Mouse (Mus musculus) embryonic facial prominence, embryonic 14.5 days (tissue): ENCODE results near the gene Camta1. TPM values are rescaled to one million over a fixed set of nuclear protein-coding genes. Genes with fewer than 3 reads are reported as not detected.

Source experiments
- ATAC-seq: fragments of 200-750 bp; cut with Nextera tagmentation; 2 replicates; pipeline ENCODE4 v1.8.0; 2017; ENCODE audit warnings: low read depth, moderate number of reproducible peaks, moderate TSS enrichment
- DNase-seq: peaks from one replicate; pipeline ENCODE4 v3.0.0-alpha.2; 2015; ENCODE audit warnings: low spot score
- H3K27ac ChIP-seq: fragments of 300-500 bp; sonication (generic); replicated peaks from 2 replicates; pipeline ENCODE4 v1.5.1; 2014; ENCODE audit warnings: low read depth, mild to moderate bottlenecking, low read length, moderate library complexity
- H3K27me3 ChIP-seq: fragments of 300-500 bp; sonication (generic); replicated peaks from 2 replicates; pipeline ENCODE4 v1.6.1; 2014; ENCODE audit warnings: low read length; ENCODE audit not compliant: control insufficient read depth, insufficient read depth
- H3K36me3 ChIP-seq: fragments of 300-500 bp; sonication (generic); 2 replicates; pipeline ENCODE4 v1.6.1; 2014; ENCODE audit warnings: low read length, mixed read lengths; ENCODE audit not compliant: control insufficient read depth, insufficient read depth
- H3K4me1 ChIP-seq: fragments of 300-500 bp; sonication (generic); 2 replicates; pipeline ENCODE4 v1.6.1; 2014; ENCODE audit warnings: antibody characterized with exemption, low read length; ENCODE audit not compliant: control insufficient read depth, insufficient read depth
- H3K4me2 ChIP-seq: fragments of 300-500 bp; sonication (generic); 2 replicates; pipeline ENCODE4 v1.6.1; 2014; ENCODE audit warnings: low read depth, mild to moderate bottlenecking, low read length, moderate library complexity, mixed read lengths
- H3K4me3 ChIP-seq: fragments of 300-500 bp; sonication (generic); 2 replicates; pipeline ENCODE4 v1.5.1; 2014; ENCODE audit warnings: low read depth, mild to moderate bottlenecking, low read length
- H3K9ac ChIP-seq: fragments of 300-500 bp; sonication (generic); 2 replicates; pipeline ENCODE4 v1.6.1; 2014; ENCODE audit warnings: low read depth, mild to moderate bottlenecking, low read length, moderate library complexity, mixed read lengths
- H3K9me3 ChIP-seq: fragments of 300-500 bp; sonication (generic); 2 replicates; pipeline ENCODE4 v1.6.1; 2016; ENCODE audit warnings: low read length; ENCODE audit not compliant: control insufficient read depth
- WGBS: fragments of 180-500 bp; shearing (Covaris S2); extraction: QIAGEN DNeasy Blood & Tissue Kit; methylation state at CpG from one replicate; pipeline ENCODE4 v1.1.7; 2014; 5-methylcytosine and 5-hydroxymethylcytosine counted together
- polyA plus RNA-seq: library from polyadenylated mRNA; unstranded; fragments of >200 nt; fragmentation: Nextera tagmentation; extraction: Ambion mirVana; gene quantifications from 2 replicates; pipeline ENCODE4 v1.2.1, GENCODE M21; 2014

Gene Camta1
- polyA plus RNA-seq, 1 experiment from 2014 or later: 77.3 TPM

DNA sequence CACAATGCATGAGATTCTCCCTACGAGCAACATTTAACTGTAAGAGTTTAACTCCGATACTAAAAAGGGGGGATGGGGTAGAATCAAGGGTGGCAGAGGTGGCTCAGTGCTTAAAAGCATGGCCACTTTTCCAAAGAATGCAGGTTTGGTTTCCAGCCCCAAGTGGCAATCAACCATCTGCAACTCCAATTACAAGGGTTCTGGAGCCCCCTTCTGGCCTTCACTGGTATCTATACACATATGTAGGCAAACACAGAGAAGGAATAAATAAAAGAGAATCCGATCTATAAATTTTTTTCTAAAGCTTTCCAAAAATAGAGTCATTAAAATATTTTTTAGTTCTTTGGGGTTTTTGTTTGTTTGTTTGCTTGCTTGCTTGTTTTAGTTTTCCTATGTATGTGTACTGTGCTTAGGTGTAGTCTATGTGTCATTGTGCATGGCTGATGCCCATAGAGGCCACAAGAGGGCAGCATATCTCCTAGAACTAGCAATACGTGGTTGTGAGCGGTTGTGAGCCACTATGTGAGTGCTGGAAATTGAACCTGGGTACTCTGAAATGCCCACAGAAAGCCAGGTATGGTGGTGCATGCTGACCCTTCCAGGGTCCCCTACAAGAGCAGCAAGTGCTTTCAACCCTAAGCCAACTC is 18.5 kb upstream of the Camta1 start:
- 81% methylated on average over 5 of the region's 5 CpGs for WGBS

DNA sequence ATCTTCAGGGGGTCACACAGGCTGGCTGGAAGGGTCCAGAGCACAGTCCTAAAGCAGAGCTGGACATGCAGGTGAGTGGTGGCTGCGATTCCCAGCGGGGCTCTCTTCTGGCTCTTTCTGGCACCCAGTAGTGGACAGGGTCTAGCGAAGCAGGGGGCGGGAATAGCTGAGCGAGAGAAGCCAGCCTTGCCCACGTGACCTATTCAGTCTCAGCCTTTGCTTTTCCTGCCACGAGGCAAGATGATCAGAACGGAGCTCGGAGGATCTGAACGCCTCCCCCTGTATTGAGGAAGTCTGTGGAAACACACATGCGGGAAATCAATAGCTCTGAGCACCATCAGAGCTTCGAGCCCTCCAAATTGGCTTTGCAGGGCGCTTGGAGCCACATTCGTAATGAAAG is 14.7 kb upstream of the Camta1 start:
- 46% methylated on average over 12 of the region's 14 CpGs for WGBS
- H3K4me1 ChIP-seq: no peaks in the 10 kb centered on the region
- H3K4me3 ChIP-seq: no peak overlapping the region
- DNase-seq (no peak), ATAC-seq (no peak)
- H3K36me3 ChIP-seq: no peaks in the 10 kb centered on the region
- H3K4me2 ChIP-seq: no peak overlapping the region
- H3K27me3 ChIP-seq: 0 out of 2 replicates have a peak, but pooled peaks cover 5% of the 10 kb centered on the region
- no peak overlapping the region for H3K27ac ChIP-seq
- H3K9me3 ChIP-seq: no peaks in the 10 kb centered on the region
- H3K9ac ChIP-seq: no peak overlapping the region

More for the DNA sequence above, 18.5 kb upstream of the Camta1 start:
- Histone ChIP-seq H3K9me3 (no peaks in the 10 kb centered on the region), H3K4me3 (no peak overlapping the region), H3K27ac (no peak overlapping the region), H3K4me1 (no peaks in the 10 kb centered on the region), H3K27me3 (0 out of 2 replicates have a peak, but pooled peaks cover 2% of the 10 kb centered on the region), H3K9ac (no peak overlapping the region), H3K36me3 (no peaks in the 10 kb centered on the region), H3K4me2 (no peak overlapping the region)
- ATAC-seq (no peak), DNase-seq (no peak)

DNA sequence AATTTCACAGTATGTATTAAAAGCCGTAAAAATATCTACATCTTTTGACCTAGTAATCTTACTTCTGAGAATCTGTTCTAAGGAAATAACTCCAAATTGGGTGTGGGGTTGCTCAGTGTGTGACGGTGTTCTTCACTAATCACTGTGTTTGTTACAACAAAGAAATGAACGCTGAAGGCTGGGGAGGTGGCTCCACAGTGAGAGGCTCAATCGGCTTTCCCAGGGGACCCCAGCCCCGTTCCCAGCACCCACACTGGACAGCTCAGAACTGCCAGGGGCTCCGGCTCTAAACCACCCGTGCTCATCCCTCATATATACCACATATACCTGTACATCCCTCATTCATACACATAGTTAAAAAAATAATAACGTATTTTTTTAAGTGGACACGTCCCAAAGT is 1.8 kb upstream of the Camta1 start:
- H3K9ac ChIP-seq: no peak overlapping the region
- 58% methylated on average over 9 of the region's 9 CpGs for WGBS
- no peaks in the 10 kb centered on the region for H3K27me3 ChIP-seq
- H3K9me3 ChIP-seq: no peaks in the 10 kb centered on the region
- H3K4me1 ChIP-seq: peaks cover 14% of the 10 kb centered on the region; the same call in 1 of the 2 replicates
- no peaks in the 10 kb centered on the region for H3K36me3 ChIP-seq
- H3K4me2 ChIP-seq: peak overlapping the region; percentile 85
- DNase-seq: no peak
- peak overlapping the region; percentile 49 for H3K4me3 ChIP-seq
- H3K27ac ChIP-seq: no peak overlapping the region
- ATAC-seq: no peak

DNA sequence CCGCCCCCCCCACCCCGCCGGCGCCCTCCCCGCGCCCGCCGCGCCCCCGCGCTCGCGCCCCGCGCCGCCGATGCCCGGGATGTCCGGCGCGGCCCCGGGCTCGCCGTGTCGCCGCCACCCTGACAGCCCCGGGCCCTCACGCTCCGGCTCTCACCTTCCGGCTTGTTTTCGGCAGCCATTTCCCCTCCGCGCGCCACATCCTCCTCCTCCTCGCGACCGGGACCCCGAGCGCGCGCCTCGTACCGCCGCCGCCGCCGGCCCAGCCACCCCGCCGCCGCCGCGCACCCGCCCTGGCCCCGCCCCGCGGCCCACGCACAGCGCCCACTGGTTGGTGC is 238 bp downstream of the Camta1 start:
- Histone ChIP-seq H3K4me3 (peak overlapping the region; percentile 77), H3K9ac (peak overlapping the region; percentile 81), H3K9me3 (no peaks in the 10 kb centered on the region), H3K27me3 (no peaks in the 10 kb centered on the region), H3K4me1 (peaks cover 14% of the 10 kb centered on the region; the same call in 1 of the 2 replicates), H3K36me3 (no peaks in the 10 kb centered on the region), H3K27ac (peak overlapping the region; percentile 54), H3K4me2 (peak overlapping the region; percentile 73)
- ATAC-seq: no peak
- DNase-seq: no peak
- no CpG with 5 or more reads among the region's 58 CpGs for WGBS

DNA sequence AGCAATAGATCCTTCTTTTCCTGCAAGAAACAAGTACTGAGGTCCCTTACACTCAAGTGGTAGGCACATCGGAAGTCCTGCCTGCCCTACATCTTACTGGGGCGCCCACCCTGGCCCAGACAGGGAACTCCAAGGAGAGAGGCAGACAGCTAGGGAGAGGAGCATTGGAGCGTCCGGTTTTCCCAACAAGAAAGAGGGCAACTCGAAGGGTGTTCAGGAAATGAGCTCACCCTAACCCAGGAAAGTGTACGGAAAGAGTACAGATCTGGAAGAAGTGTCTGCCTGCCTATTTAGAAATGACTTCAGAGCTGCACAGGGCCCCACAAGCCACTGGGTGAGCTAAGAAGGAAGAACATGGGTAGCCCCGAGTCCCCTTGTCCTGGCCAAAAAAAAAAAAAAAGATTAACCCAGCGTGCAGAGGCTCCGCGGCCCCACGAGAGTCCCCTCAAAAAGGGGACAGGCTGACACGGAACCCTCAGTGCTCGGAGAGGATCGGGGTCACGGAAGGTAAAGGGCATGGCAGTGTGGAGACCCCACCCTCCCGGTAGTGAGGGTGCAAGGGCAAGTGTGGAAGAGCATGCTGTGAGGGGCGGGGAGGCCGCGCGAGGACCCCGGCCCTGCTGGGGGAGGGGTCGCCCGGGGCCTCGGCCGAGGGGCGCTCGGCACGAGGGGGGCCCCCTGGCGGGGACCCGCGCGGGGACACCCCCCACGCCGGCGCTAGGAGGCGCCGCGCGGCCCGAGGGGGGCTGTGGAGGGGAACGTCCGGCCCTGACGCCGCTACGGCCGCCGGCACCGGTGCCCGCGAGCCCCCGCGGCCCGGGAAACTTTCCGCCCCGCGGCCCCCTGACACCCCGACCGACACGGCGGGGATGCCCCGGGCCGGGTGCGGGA is 990 bp downstream of the Camta1 start:
- Histone ChIP-seq H3K27me3 (no peaks in the 10 kb centered on the region), H3K9me3 (no peaks in the 10 kb centered on the region), H3K4me2 (peak overlapping the region; percentile 73), H3K9ac (peak overlapping the region; percentile 81), H3K4me1 (peaks cover 14% of the 10 kb centered on the region; the same call in 1 of the 2 replicates), H3K4me3 (peak overlapping the region; percentile 77), H3K36me3 (no peaks in the 10 kb centered on the region), H3K27ac (peak overlapping the region; percentile 54; the same call in 1 of the 2 replicates)
- ATAC-seq: no peak
- WGBS: 2% methylated on average over 13 of the region's 63 CpGs
- peak; percentile 8 for DNase-seq

DNA sequence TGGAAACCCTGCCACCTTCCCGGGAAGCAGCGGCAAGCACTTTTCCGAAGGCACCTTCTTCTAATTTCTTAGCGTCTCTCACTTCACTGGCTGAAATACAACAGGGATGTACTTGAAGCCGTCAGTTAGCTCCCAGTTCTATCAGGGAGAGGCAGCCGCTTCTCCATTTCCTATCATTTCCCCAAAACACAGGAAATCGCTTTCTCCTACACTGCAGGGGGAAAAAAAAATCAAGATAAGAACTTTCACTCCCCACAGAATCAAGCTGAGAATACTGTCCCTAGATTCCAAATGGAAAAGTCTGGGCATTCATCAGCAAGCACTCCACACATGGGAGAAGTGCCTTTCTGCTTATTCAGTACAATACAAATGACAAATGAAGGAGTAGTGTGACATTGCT is 2.4 kb downstream of the Camta1 start:
- ATAC-seq: no peak

DNA sequence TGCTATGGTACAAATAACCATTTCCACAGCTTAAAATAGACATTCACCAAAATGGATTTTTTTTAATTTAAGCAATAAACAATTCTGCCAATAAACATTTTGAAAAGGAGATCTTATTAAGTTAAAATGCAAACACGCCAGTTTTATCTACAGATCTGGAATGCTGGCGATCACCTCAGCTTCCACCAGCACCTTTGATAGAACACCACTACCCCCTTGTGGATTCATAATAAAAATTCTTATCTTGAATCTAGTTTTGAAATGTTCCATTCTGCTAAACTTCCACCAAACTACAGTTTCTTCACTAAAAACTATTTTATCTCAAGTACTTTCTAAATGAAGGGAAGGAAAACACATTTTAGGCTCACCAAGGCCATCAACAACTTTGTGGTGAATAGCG is 7.7 kb downstream of the Camta1 start:
- H3K27ac ChIP-seq: no peak overlapping the region
- peak; percentile 57 for DNase-seq
- no peaks in the 10 kb centered on the region for H3K9me3 ChIP-seq
- no peak overlapping the region for H3K4me2 ChIP-seq
- ATAC-seq: no peak
- peaks cover 14% of the 10 kb centered on the region for H3K4me1 ChIP-seq
- no peaks in the 10 kb centered on the region for H3K36me3 ChIP-seq
- no peak overlapping the region for H3K4me3 ChIP-seq
- H3K9ac ChIP-seq: no peak overlapping the region
- WGBS: 57% methylated on average over 3 of the region's 3 CpGs
- no peaks in the 10 kb centered on the region for H3K27me3 ChIP-seq

More for the DNA sequence above, 2.4 kb downstream of the Camta1 start:
- no peaks in the 10 kb centered on the region for H3K27me3 ChIP-seq
- H3K27ac ChIP-seq: no peak overlapping the region
- no peak overlapping the region for H3K4me2 ChIP-seq
- no peaks in the 10 kb centered on the region for H3K9me3 ChIP-seq
- no peak overlapping the region for H3K4me3 ChIP-seq
- DNase-seq: no peak
- H3K36me3 ChIP-seq: no peaks in the 10 kb centered on the region
- 80% methylated on average over 7 of the region's 7 CpGs for WGBS
- no peak overlapping the region for H3K9ac ChIP-seq
- H3K4me1 ChIP-seq: peaks cover 14% of the 10 kb centered on the region; the same call in 1 of the 2 replicates

DNA sequence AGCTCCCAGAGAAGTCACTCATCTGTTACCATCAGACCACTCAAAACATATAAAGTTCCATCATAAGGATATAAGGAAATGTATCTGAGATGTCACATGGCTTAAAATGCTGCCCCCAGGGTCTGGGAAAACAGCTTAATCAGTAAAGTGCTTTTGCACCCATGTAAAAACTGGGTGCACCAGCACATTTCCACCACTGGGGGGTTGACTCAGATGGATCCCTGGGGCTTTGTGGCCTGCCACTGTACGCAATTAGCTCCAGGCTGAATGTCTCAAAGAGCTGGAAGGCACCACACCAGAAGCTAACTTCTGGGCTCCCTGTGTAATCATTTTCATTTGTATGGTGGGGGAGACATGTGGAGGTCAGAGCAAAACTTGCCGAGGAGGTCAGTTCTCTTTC is 10.5 kb downstream of the Camta1 start:
- 31% methylated on average over 2 of the region's 2 CpGs for WGBS
- DNase-seq (peak; percentile 38), ATAC-seq (no peak)
- no peaks in the 10 kb centered on the region for H3K36me3 ChIP-seq
- H3K27ac ChIP-seq: no peak overlapping the region
- H3K4me1 ChIP-seq: peaks cover 14% of the 10 kb centered on the region
- no peaks in the 10 kb centered on the region for H3K9me3 ChIP-seq
- no peaks in the 10 kb centered on the region for H3K27me3 ChIP-seq
- no peak overlapping the region for H3K4me3 ChIP-seq
- no peak overlapping the region for H3K4me2 ChIP-seq
- no peak overlapping the region for H3K9ac ChIP-seq
